Mouse (Mus musculus): Measurements from ENCODE around the gene Hspa12a. TPM values are rescaled to one million over a fixed set of nuclear protein-coding genes. Genes with fewer than 3 reads are reported as not detected.

Gene Hspa12a
- total RNA-seq, 2 experiments from 2014 or later: 195 to 201 TPM

DNA sequence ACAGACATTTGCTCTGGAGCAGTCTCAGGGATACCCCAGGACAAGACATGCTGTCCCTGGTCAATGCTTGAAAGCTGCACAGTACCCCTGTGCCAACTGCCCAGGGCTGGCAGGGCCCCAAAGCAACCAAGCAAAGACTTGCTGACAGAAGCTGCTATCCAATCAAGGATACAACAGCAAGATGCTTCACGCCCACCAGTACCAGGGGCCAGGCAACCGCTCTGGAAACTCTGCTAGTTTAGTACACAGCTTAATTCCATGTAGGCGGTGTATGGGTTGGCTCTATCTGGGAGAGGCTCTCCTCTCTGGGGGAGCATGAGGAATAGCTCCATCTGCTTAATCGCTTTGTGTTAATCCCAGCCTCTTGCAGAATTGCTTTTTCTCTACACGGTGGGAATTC lies 113.9 kb downstream of the Hspa12a start:
- peak; percentile 59 to 77 for DNase-seq (ENCODE audit: low spot score in 2 of 2)

DNA sequence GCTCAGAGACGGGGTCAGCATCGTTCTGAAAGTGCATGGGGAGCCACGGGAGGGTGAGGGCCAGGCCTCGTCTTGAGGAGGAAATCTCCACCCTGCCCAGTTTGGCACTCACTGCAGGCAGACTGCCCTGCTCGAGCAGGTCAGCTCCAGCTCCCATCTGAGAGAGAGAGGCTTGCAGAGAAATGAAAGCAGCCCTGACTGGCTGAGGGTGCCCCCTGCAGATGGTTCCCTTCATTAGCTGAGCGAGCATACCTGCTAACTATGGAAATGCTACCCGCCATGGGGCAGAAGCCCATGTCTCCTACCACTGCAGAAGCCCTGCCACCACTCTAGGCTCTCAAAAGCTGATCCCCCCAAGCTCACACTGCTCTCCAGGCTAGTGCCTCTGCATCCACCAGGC lies 115.8 kb downstream of the Hspa12a start:
- DNase-seq (ENCODE audit: low spot score in 2 of 2): no peak

DNA sequence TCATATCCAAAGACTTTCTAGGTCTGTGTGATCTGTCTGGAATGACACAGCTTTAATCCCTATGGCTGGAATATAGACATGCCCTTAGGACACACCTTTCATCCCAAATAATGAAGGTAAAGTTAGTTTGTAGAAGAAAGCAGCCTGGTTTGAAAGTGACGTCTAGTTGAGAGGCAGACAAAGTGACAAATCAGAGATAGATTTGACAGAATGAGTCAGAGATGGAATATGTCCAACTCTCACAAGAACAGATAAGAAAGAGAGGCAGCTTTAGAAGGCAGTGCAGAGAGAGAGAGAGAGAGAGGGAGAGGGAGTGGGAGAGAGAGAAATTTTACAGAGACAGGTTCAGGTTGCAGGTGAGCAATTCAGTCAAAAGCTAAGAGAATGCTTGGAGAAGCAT lies 119.1 kb downstream of the Hspa12a start:
- no peak for DNase-seq (ENCODE audit: low spot score in 2 of 2)

DNA sequence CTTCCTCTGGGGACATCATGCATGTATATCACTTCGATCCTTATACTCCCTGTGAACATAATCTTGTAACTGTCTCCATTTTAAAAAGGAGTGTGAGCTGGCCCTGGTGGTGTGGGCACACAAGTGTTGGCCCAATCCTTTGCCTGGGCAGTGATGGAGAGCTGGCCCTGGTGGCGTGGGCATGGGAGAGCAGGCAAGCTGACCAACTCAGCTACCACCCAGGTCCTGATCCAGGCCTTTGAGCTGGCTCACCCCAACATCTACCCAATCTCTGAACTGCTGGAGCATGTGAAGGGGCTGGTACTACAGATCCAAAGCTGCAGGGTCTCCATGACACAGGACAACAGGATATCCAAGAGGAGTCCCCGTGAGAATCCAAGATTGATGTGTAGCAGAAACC lies 120.2 kb downstream of the Hspa12a start:
- DNase-seq (ENCODE audit: low spot score in 2 of 2): no peak

DNA sequence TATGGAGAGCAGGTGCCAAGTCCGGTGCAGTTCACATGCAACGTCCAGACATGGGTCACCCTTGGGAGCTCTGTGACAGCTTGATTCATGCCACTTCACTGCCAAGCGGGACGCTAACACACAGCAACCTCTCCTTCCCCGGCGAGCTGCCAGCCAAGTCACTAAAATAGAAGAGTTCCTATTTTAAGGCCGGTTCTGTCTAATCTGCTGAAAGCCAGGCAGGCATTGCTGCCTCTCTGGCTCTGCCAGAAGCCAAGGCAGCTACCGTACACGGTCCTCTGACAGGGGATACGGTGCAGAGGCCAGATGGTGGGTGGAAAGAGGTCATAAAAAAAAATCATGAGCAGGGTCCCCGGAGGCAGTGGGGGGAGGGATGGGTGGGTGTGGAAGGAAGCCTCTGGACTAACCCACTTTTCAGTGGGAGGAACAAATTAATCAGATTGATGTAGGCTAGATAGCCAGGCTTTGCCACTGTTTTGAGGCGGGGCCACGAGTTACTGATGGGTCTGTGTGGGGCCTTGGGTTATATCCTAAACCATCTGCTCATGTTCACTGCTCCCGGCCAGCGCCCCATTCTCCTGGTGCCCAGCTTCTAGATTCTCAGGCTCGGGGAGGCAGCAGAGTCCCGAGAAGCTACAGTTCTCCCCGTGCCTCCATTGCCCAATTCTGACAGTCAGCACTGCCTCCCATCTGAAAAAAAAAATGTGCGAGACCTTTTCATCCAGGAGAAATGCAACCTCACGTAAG lies 120.8 kb downstream of the Hspa12a start:
- peak; percentile 75 to 85 for DNase-seq (ENCODE audit: low spot score in 2 of 2)

DNA sequence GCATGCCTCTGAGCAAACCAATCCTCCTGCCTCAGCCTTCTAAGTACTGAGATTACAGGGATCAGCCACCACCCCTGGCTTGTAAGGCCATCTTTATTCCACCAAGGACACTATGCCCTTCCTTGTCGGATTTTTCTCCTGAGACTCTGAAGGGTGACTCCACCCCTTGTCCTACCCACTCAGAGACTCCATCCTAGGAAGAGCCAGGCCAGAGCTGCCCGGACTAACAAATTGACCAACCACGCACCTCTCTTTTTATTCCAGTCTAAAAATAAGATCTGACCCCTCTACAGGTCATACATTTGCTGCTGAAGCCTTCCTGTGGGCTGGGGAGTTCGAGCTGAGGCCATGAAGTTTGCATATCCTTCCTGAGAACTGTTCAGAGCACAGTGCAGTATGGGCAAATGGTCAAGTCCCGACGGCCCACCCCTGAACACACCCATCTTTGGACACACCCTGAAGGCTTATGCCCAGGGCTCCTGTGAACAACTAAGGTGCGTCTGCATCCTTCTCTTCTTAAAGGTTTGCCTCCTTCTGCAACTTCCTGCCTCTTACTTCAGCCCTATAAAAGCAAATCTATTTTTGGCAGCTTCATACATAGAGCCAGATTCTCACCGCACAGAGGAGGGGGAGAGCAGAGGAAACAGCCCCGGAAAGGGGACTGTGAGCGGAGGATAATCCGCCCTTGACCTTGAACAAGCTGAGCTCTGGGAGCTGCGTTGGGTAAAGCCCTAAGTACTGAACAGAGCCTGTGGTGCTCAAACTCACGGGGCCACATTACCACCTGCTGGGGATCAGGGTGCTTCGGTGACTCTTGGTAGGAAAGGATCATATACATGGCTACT lies 124.7 kb downstream of the Hspa12a start:
- no peak for DNase-seq (ENCODE audit: low spot score in 2 of 2)

DNA sequence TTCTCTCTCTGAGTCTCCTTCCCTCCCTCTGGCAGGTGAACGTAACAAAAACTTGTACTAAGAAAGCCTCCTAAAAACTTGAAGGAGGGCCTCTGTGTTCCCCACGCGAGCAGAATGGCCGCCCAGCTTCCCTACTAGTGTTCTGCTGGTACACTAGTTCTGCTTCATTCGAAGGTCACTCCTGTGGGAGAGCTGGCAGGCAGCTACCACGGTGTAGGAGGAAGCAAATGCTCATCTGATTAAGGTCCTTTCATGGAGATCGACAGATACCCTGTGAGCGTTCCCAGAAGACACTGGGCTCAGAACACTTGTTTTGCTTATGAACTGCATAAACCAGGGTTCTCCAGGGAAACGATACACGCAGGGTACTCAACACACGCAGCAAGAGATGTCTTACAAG lies 126.1 kb downstream of the Hspa12a start:
- no peak for DNase-seq (ENCODE audit: low spot score in 2 of 2)

DNA sequence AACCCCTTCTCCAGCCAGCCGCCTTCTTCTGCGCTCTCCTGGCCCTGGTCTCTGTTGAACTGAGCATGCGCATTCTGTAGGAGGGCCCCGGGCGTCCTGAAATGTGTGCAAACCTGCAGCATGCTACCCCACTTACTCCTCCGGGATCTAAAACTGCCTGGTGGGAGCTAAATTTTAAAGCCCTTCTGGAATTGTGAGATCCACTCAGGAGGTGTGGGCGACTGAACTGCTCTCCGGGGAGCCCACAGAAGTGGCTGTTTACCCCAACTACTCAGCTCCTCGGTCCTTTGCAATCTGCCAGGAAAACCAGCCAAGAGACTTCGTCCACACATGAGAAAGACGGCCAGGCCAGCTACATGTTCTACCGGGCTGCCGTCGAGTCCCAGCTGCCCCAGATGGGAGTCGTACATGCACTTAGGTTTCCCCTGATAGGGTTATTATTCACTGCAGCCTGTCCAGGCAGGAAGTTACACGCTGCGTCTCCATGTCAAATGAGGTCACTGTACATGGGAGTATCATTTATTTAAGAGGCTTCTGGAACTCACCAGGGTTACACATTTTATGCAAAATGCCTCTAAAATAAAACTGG lies 126.9 kb downstream of the Hspa12a start:
- peak; percentile 70 to 85 for DNase-seq (ENCODE audit: low spot score in 2 of 2)

DNA sequence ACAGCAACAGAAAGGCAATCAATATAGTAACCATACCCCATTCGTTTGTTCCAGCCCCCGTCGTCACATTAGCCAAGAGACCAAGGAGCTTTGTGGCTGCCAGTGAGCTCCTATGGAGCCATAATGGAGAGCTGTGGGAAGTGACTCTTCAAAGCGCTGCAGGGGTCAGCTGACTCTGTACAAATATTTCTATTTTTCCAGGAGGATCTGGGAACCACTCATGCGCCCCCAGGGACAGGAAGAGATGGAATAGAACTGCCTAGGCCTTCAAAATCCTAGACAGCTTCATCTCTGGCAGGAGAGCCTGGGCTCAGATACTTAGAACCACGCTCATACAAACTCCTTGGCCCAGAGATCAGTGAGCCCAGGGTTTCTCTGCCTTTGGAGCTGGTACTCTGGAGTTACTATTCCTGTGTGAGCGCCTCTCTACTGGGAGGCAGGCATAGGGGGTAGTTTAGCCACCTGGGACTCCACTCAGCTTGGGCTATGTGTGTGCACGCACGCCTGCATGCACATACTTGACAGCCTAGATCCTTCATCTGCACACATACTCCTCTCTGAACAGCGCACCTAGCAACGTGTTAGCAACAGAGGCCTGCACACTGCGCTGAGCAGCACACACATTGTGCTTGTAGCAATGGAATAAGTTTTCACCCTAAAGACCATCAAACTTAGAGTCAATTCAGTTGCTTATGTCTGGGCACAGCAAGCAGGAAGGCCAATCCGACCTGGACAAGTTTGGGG lies 128.1 kb downstream of the Hspa12a start:
- no peak for DNase-seq (ENCODE audit: low spot score in 2 of 2)

DNA sequence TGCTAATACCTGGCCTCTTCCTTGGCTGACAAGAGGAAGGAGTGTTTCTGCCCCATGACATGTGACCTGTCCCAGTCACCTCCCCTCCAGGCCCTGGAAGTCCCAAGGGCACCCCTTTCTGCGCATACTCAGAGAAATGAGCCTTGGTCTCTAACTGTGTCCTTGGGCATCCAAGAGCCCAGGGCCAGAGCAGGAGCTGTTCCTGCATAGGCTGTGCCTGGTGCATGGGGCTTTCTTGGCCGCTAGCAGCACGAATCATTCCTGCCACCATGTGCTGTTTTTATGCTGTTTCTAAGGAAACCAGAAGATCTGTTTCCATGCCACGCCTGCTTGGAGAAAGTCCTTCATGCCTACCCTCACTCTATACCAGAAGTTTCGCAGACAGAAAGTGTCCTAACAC lies 132.9 kb downstream of the Hspa12a start:
- no peak for DNase-seq (ENCODE audit: low spot score in 2 of 2)

DNA sequence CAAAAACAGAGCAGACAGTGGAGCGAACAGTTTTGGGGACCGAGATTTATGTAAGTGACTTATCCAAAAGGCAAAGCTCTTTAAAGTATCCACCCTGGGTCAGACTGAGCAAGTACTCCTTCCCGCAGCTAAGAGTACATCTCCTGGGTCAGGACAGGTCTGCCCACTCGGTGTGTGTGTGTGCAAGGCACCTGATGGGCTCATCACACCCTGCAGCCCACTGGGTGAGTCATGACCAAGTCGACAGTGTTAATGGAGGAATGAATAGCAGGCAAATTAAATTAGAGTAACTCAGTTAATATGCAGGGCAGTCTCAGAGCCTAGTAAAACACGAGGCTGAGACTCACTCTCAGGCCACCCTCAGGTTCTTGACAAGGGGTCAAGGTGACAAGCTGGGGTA lies 134.6 kb downstream of the Hspa12a start:
- DNase-seq (ENCODE audit: low spot score in 2 of 2): no peak

DNA sequence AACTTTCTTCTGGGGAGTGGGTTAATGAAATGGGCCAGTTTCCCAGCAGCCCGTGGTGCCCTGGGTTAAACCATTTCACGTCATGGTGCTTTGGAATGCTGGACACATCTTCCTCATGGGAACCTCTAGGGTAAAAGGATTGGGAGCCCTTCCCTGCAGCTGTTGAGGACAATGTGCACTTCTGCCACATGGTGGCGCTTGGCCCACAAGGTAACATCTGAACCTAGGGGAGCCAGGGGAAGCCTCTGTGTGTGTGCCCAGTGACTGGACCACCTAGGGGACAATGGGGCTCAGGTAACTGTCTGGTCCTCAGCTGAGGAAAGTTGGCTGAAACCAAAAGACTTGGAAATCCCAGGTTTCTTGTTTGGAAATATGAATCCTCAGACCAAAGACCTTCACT lies 137.1 kb downstream of the Hspa12a start:
- DNase-seq (ENCODE audit: low spot score in 2 of 2): peak; percentile 75

DNA sequence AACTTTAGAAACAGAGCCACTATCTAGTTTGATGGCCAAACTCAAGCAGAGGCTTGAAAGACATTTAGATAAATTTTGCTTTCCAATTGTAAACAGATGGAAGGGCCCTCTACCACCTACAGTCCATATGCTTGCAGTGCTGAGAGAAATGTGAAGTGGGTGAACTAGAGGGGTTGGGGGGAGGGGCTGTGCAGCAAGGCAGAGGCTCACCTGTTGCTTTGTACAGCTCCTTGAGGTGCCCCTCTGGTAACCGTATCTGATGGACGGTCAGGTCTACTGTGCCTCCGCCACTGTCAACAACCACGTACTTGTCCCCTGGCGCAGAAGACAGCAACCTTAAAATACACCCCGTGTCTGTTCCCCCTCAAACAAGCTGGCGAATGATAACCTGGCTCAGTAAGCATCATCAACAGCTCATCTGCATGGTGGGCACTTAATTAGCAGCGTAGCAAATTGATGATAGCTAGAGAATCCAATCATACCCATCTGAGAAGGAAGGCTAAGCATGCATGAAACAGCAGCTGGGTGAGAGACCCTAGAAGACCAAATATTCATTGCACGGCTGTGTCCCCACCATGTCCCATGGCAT lies 138.2 kb downstream of the Hspa12a start:
- DNase-seq (ENCODE audit: low spot score in 2 of 2): peak; percentile 51 to 53

DNA sequence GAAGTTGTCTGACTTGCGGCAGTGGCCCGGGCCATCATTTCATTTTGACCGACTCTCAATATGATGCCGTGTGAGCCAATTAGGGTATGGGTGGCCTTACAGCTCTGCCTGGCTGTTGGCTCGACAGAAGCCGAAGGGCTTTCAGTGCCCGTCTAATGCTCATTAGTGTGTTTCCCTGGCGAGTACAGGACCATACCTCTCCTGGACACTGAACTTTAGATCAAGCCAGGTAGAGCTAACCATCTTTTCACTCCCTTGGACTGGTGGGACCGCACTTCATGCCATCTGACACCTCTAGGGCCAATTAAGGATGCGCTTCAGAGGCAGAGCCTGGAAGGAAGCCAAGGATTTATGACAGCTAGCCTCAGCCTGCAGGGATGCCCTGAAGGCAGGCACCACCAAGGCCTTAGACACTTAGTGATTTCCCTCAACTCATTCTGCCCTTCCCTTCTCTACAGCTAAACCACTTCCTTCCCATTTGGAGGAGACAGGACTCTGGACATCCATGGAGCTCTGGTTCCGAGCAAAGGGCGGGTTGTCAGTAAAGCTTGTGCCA lies 148.3 kb downstream of the Hspa12a start:
- DNase-seq (ENCODE audit: low spot score in 2 of 2): no peak

DNA sequence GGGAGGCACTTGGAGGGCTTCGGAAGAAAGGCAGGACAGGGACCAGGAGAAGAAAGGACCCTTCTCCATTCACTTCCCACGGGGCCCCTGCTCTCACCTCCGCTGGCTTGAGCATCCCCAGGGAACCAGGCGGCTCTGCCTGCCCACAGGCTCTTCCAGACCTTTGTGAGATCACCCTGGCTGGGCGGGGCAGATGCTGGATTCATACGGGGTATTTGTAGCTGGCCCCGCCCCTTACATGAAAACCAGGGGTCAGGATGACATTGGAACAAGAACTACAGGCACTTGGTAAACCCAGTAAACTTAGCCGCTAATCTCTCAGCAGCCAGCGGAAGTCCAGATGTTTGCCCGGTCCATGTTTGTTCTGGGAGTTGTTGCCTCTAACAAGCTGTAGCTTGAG lies 149.2 kb downstream of the Hspa12a start, which contains the start of gene 1700019N19Rik:
Gene 1700019N19Rik (minus strand): TSS at position 178 of the 400 bp plus-strand sequence.
- no peak for DNase-seq (ENCODE audit: low spot score in 2 of 2)

DNA sequence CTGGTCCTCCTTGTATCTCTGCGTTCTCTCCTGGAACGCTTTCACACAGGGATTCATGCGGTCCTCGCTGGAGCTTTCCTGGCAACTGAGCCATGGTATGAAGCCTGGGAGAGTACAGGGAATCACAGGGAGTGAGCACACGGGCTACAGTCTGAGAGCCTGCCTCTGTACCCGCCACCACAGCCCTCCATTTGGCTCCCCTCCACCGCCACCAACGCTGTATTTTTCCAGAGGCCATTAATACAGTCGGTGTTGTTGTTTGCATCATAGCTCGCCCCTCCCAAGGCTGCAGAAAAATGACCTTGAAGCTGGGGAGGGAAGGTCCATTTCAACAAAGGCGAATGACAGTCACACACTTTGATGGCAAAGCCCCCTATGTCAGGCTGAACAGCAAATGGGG lies 154.3 kb downstream of the Hspa12a start:
- no peak for DNase-seq (ENCODE audit: low spot score in 2 of 2)

DNA sequence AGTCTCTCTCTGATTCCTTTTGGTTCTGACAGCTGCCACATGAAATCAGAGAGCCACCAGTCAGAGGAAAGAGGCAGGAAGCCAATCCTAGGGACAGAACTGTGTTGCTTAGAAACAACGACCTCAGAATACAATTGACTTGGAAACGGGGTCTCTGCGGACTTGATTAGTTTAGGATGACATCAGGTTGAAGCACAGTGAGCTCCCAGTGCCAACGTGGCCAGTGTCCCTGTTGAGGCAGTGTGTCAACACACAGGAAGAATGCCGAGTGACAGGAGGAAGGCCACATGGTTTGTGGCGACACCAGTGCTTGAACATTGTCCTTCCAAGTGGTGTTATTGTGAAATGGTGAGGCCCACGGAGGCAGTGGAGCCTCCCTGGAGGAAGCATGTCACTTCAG lies 159.5 kb downstream of the Hspa12a start:
- no peak for DNase-seq (ENCODE audit: low spot score in 2 of 2)

DNA sequence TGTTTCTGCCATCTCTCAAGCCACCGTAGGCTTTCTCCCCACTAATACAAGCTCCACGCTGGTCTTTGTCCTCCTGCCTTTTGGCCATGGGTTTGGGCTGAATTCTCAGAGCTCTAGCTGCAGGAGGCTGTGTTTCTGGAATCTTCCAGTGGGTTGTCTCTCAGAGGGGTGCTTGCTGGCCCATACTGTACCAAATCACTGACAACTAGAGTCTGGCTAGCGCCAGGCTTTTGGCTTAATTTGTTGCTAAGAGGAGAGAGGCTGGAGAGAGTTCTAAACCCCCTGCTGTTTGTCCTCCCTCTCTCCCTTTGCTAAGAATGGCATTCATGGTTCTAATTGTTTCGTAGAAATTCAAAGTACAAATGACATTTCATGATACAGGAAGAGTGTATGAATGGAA lies 161.9 kb downstream of the Hspa12a start:
- no peak for DNase-seq (ENCODE audit: low spot score in 2 of 2)

DNA sequence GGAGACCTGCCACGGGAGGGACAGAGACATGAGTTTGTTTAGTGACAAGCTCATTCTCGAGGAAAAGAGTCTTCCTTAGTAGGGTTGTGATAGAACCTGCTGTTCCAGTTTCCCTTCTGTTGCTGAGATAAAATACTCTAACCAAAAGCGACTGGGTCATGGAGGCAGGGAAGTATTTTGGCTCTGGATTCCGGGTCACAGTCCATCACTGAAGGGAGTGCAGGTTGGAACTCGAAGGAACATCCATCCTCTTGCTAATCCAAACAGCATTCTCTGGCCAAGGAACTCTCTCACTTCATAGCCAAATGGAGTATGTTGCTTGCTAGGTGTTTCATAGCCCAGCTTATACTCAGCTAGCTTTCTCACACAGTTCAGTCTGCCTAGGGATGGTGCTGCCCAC lies 167.0 kb downstream of the Hspa12a start:
- no peak for DNase-seq (ENCODE audit: low spot score in 2 of 2)

DNA sequence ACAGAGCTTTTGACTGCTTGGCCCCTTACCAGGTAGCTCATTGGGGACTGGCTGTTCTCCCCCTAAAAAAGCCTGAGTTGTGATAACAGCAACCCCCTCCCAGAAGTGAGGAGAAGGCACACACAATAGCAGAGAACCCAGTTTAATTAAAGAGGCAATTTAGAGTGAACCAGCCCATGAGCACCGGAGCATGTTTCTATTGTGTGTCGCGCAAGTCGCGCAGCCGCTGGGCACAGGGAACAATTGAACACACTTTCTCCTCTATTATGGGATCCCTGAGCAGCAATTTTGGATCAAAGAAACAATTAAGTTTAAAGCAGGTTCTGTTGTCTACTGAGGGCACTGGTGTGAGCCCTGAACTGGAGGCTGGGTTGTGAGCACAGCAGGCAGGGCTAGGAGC lies 176.1 kb downstream of the Hspa12a start:
- DNase-seq (ENCODE audit: low spot score in 2 of 2): no peak
